Mouse (Mus musculus) myocyte (in vitro differentiated cells): Measurements from ENCODE around the gene Ackr1. TPM values are rescaled to one million over a fixed set of nuclear protein-coding genes. Genes with fewer than 3 reads are reported as not detected.

Source experiments
- H3K27me3 ChIP-seq: one replicate; pipeline ENCODE4 v1.6.1; 2011; ENCODE audit not compliant: control insufficient read depth, insufficient read depth, insufficient read length
- H3K36me3 ChIP-seq: one replicate; pipeline ENCODE4 v1.6.1; 2011; ENCODE audit not compliant: control insufficient read depth, insufficient read depth
- H3K4me2 ChIP-seq: one replicate; pipeline ENCODE4 v1.6.1; 2011; ENCODE audit warnings: low read depth, control low read depth
- H3K4me3 ChIP-seq: one replicate; pipeline ENCODE4 v1.5.1; 2011; ENCODE audit warnings: mild to moderate bottlenecking, control low read depth, moderate library complexity
- H3K79me2 ChIP-seq: one replicate; pipeline ENCODE4 v1.6.1; 2011; ENCODE audit not compliant: control insufficient read depth, insufficient read depth
- H3ac ChIP-seq: one replicate; pipeline ENCODE4 v1.6.1; 2011; ENCODE audit not compliant: control insufficient read depth, insufficient read length
- CEBPB ChIP-seq: IDR thresholded peaks from 2 replicates; pipeline ENCODE4 v1.6.1; 2011; ENCODE audit warnings: mild to moderate bottlenecking, moderate library complexity; ENCODE audit not compliant: poor library complexity, insufficient read depth, severe bottlenecking
- E2F4 ChIP-seq: IDR thresholded peaks from one replicate; pipeline ENCODE4 v1.6.1; 2011; ENCODE audit warnings: mild to moderate bottlenecking, control low read depth, moderate library complexity; ENCODE audit not compliant: insufficient read depth
- MAX ChIP-seq: IDR thresholded peaks from one replicate; pipeline ENCODE4 v1.6.1; 2011; ENCODE audit warnings: low read depth, mild to moderate bottlenecking, control low read depth
- MYOD1 ChIP-seq, 3 experiments: IDR thresholded peaks; one replicate each; pipeline ENCODE4 v1.6.1; 2011; ENCODE audit warnings: control low read depth in 2 of 3, low read depth in 2 of 3, mild to moderate bottlenecking in 2 of 3, moderate library complexity in 1 of 3; ENCODE audit not compliant: insufficient read length in 2 of 3, control insufficient read depth in 1 of 3
- MYOG ChIP-seq, 3 experiments: IDR thresholded peaks; one replicate each; pipeline ENCODE4 v1.6.1; 2011; ENCODE audit warnings: control low read depth in 2 of 3, low read depth in 2 of 3, mild to moderate bottlenecking in 2 of 3; ENCODE audit not compliant: insufficient read length in 2 of 3, control insufficient read depth in 1 of 3, insufficient read depth in 1 of 3
- POLR2A ChIP-seq: IDR thresholded peaks from one replicate; pipeline ENCODE4 v1.6.1; 2011; ENCODE audit warnings: low read depth, mild to moderate bottlenecking, control low read depth, moderate library complexity; ENCODE audit not compliant: insufficient read length
- POLR2AphosphoS2 ChIP-seq: IDR thresholded peaks from one replicate; pipeline ENCODE4 v1.6.1; 2011; ENCODE audit warnings: low read depth, control low read depth; ENCODE audit not compliant: insufficient read length
- REST ChIP-seq: IDR thresholded peaks from one replicate; pipeline ENCODE4 v1.6.1; 2011; ENCODE audit warnings: mild to moderate bottlenecking, control low read depth, moderate library complexity; ENCODE audit not compliant: insufficient read depth, insufficient read length
- SRF ChIP-seq: IDR thresholded peaks from one replicate; pipeline ENCODE4 v1.6.1; 2011; ENCODE audit warnings: low read depth; ENCODE audit not compliant: control insufficient read depth, insufficient read length
- TCF12 ChIP-seq: IDR thresholded peaks from one replicate; pipeline ENCODE4 v1.6.1; 2011; ENCODE audit warnings: mild to moderate bottlenecking, control low read depth; ENCODE audit not compliant: poor library complexity, insufficient read depth, severe bottlenecking
- TCF3 ChIP-seq: IDR thresholded peaks from one replicate; pipeline ENCODE4 v1.6.1; 2011; ENCODE audit warnings: low read depth, control low read depth; ENCODE audit not compliant: insufficient read length
- USF1 ChIP-seq: IDR thresholded peaks from one replicate; pipeline ENCODE4 v1.6.1; 2011; ENCODE audit warnings: low read depth, mild to moderate bottlenecking, control low read depth, moderate library complexity
- polyA plus RNA-seq: library from polyadenylated mRNA; unstranded; fragments of >200 nt; fragmentation: generic; extraction: Trizol; gene quantifications from one replicate; pipeline ENCODE4 v1.2.1, GENCODE M21; 2012; ENCODE audit warnings: missing spikeins

Gene Ackr1
- polyA plus RNA-seq, 1 experiment: not detected

DNA sequence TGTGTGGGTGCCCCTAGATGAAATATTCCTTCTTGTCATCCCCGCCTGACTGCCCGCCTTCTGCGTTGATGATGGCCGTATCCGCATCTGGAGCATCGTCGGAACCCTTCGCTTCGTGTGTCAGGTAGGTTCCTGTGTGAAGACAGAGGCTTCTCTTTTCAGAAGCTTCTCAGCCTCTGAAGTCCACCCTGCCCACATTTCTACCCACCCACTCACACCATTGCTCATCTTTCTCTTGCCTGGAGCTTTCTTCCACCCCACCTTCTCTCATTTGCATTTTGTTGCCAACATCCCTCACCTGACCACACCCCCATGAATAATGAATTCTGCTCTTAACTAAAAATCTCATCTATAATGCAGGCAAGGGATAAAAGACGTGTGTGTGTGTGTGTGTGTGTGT, 3.5 kb upstream of the Ackr1 start:
- Histone ChIP-seq H3ac (no peak overlapping the region), H3K36me3 (no peaks in the 10 kb centered on the region), H3K27me3 (no peaks in the 10 kb centered on the region), H3K4me2 (no peak overlapping the region), H3K79me2 (no peaks in the 10 kb centered on the region), H3K4me3 (no peak overlapping the region)
- no peak for TF ChIP-seq TCF12
- TF ChIP-seq MAX: no peak
- no peak for TF ChIP-seq USF1

DNA sequence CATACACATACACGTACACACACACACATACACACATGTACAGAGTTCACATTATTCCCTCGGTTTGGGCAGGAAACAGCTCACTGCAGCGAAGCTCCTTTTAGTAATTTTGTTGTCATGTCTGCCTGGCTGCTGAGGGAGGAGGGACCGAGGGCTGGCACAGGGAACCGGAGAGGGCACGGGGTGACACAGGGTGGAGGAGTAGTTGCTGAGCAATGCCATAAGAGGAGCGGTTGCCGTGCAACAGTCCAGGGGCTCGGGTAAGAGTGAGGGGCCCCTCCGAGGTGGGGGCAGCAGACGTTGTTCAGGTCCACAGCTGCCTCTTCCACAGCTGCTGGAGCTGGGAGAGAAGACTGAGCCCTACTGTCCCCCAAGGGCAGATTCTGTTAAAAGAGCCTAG, 2.4 kb upstream of the Ackr1 start:
- Histone ChIP-seq H3K79me2 (no peaks in the 10 kb centered on the region), H3K4me2 (no peak overlapping the region), H3ac (no peak overlapping the region), H3K4me3 (no peak overlapping the region), H3K27me3 (no peaks in the 10 kb centered on the region), H3K36me3 (no peaks in the 10 kb centered on the region)
- TF ChIP-seq MYOD1 (IDR thresholded peaks at IDR 0.05; ENCODE audit: control insufficient read depth in 1 of 3, insufficient read length in 2 of 3, low read depth in 2 of 3) (no peak), CEBPB (no peak), TCF3 (no peak), TCF12 (no peak), E2F4 (no peak), SRF (no peak)

DNA sequence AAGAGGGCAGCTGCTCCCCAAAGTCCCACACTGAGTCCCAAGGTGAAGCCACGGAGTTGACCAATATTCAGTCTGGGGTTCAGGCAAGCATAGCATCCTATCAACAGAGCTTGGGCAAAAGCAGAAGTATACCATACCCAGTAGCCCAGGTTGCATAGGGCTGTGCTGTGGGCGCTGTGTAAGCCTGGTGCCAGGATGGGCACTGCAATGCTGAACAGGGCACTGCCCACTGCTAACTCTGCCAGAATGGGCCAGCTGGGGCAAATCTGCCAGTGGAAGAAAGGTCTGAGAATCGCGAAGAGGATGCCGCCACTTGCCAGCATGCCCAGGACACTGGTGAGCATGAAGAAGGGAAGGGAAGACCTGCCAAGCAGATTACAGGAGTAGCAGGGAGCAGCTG, 1.1 kb downstream of the Ackr1 start:
- TF ChIP-seq MYOG (IDR thresholded peaks at IDR 0.05; ENCODE audit: control insufficient read depth in 1 of 3, insufficient read depth in 1 of 3, insufficient read length in 2 of 3, low read depth in 2 of 3) (no peak), POLR2A (no peak), MAX (no peak), TCF3 (no peak)
- Histone ChIP-seq H3K36me3 (no peaks in the 10 kb centered on the region), H3K27me3 (no peaks in the 10 kb centered on the region), H3ac (no peak overlapping the region), H3K4me2 (no peak overlapping the region), H3K79me2 (no peaks in the 10 kb centered on the region), H3K4me3 (no peak overlapping the region)

DNA sequence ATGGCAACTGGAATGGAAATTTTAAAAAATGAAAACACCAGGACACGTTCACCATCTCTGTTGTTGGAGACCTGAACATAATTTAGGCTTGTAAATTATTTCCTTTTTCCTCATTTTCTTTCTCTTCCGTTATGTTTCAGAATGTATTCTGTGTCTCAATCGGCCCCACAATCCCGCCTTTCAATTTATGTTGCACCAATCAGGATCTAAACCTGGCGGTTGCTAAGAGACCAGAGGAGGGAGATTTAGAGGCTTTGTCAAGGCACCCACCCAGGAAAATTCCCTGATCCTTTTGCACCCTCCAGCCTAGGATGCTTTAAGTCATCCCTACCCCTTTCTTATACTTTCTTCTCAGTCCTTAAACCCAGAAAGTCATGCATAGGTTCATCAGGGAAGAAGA, 3.8 kb downstream of the Ackr1 start:
- Histone ChIP-seq H3ac (no peak overlapping the region), H3K4me2 (no peak overlapping the region), H3K36me3 (no peaks in the 10 kb centered on the region), H3K27me3 (no peaks in the 10 kb centered on the region), H3K79me2 (no peaks in the 10 kb centered on the region), H3K4me3 (no peak overlapping the region)
- no peak for TF ChIP-seq POLR2AphosphoS2
- TF ChIP-seq REST: no peak
- no peak for TF ChIP-seq CEBPB
- TF ChIP-seq USF1: no peak
- no peak for TF ChIP-seq SRF
- TF ChIP-seq MAX: no peak

DNA sequence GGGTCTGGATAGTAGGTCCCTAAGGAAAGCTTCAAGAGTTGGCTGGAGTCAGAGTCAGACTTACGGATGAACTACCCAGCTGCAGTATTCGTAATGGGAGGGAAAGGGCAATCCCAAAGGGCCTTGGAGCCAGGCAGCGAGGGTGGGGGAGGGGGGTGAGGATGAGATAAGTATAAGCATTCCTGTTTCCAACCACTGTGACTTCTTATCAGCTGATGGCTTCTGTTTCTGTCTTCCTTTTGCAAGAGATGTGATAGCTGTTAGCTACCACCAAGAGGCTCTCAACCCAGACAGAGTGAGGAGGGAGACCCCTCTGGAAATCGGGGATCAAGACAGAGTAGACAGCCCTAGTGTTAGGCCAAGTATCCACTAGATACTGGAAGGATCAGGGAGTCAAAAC, 4.4 kb downstream of the Ackr1 start:
- Histone ChIP-seq H3K4me2 (no peak overlapping the region), H3K79me2 (no peaks in the 10 kb centered on the region), H3K27me3 (no peaks in the 10 kb centered on the region), H3K36me3 (no peaks in the 10 kb centered on the region), H3ac (no peak overlapping the region), H3K4me3 (no peak overlapping the region)
- TF ChIP-seq USF1 (no peak), POLR2A (no peak), MYOG (IDR thresholded peaks at IDR 0.05; ENCODE audit: control insufficient read depth in 1 of 3, insufficient read depth in 1 of 3, insufficient read length in 2 of 3, low read depth in 2 of 3) (no peak), REST (no peak), E2F4 (no peak), MAX (no peak), SRF (no peak), MYOD1 (IDR thresholded peaks at IDR 0.05; ENCODE audit: control insufficient read depth in 1 of 3, insufficient read length in 2 of 3, low read depth in 2 of 3) (no peak), TCF3 (no peak), TCF12 (no peak), POLR2AphosphoS2 (no peak), CEBPB (no peak)

DNA sequence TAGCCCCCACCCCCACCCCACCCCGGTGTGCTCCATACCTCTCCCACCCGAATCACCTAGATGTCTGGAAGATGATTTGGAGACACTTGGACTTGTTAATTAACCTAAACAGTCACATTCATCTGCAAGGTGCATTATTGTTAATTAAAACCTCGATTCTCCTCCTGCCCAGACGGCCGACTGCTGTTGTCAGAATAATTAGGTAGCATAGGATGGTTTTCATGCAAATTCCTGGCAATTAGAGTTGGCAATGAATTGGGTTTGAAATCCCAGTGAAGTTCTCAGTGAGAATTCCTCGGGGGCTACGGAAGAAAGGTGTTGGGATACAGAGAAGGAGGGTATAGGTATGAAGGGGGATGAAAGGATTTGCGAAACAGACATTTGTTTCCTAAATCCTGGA, 5.1 kb downstream of the Ackr1 start:
- Histone ChIP-seq H3ac (no peak overlapping the region), H3K36me3 (no peaks in the 10 kb centered on the region), H3K79me2 (no peaks in the 10 kb centered on the region), H3K4me3 (no peak overlapping the region), H3K4me2 (no peak overlapping the region), H3K27me3 (no peaks in the 10 kb centered on the region)
- TF ChIP-seq TCF12: no peak
- no peak for TF ChIP-seq REST
- TF ChIP-seq MYOG (IDR thresholded peaks at IDR 0.05; ENCODE audit: control insufficient read depth in 1 of 3, insufficient read depth in 1 of 3, insufficient read length in 2 of 3, low read depth in 2 of 3): no peak
- no peak for TF ChIP-seq USF1
- no peak for TF ChIP-seq TCF3
- TF ChIP-seq CEBPB: no peak
- no peak for TF ChIP-seq MAX
- TF ChIP-seq SRF: no peak
- TF ChIP-seq POLR2AphosphoS2: no peak
- no peak for TF ChIP-seq E2F4
- no peak for TF ChIP-seq MYOD1 (IDR thresholded peaks at IDR 0.05; ENCODE audit: control insufficient read depth in 1 of 3, insufficient read length in 2 of 3, low read depth in 2 of 3)
- TF ChIP-seq POLR2A: no peak
